Mouse (Mus musculus) embryonic facial prominence, embryonic 14.5 days (tissue): Measurements from ENCODE around the gene Mdc1. TPM values are rescaled to one million over a fixed set of nuclear protein-coding genes. Genes with fewer than 3 reads are reported as not detected.

Experiments used
- microRNA-seq: library from miRNA; unstranded; fragments of <30 nt; microRNA quantifications from one replicate; pipeline ENCODE4, GENCODE M21; 2016; ENCODE audit warnings: borderline number of aligned reads
- polyA plus RNA-seq: library from polyadenylated mRNA; unstranded; fragments of >200 nt; fragmentation: Nextera tagmentation; extraction: Ambion mirVana; gene quantifications from 2 replicates; pipeline ENCODE4 v1.2.1, GENCODE M21; 2014

Gene Mdc1
- polyA plus RNA-seq, 1 experiment from 2014 or later = 10.2 TPM

Small RNA genes within 50 kb of the gene (microRNA-seq; reads per million reads assigned to microRNA genes)
- 1.00 reads per million for gene Gm28033

Other genes with a start within 250 kb of the Mdc1 start
- gene Sfta2, start 240.0 kb upstream of the Mdc1 start, polyA plus RNA-seq = 0.28 TPM in 1 of 2 replicates, not detected in the other
- 0.04 TPM in 1 of 2 replicates, not detected in the other for gene Gm9573, start 214.9 kb upstream of the Mdc1 start, polyA plus RNA-seq
- 0.08 TPM in 2 replicates for gene Mucl3, start 197.8 kb upstream of the Mdc1 start, polyA plus RNA-seq
- gene Vars2, start 173.9 kb upstream of the Mdc1 start, polyA plus RNA-seq = 14.2 and 15.1 TPM in 2 replicates
- gene Gtf2h4, start 167.8 kb upstream of the Mdc1 start, polyA plus RNA-seq = 34.8 and 35.3 TPM in 2 replicates
- 50.6 and 54.1 TPM in 2 replicates for gene Ddr1, start 136.9 kb upstream of the Mdc1 start, polyA plus RNA-seq
- 10.1 and 10.3 TPM in 2 replicates for gene Ier3, start 19.8 kb upstream of the Mdc1 start, polyA plus RNA-seq
- 49.0 and 49.5 TPM in 2 replicates for gene Flot1, start 18.3 kb upstream of the Mdc1 start, polyA plus RNA-seq
- 736 and 832 TPM in 2 replicates for gene Tubb5, start 3.2 kb upstream of the Mdc1 start, polyA plus RNA-seq
- 47.7 and 55.4 TPM in 2 replicates for gene Nrm, start 19.8 kb downstream of the Mdc1 start, polyA plus RNA-seq
- gene Ppp1r18, start 24.1 kb downstream of the Mdc1 start, polyA plus RNA-seq = 25.6 and 27.8 TPM in 2 replicates
- gene Dhx16, start 38.3 kb downstream of the Mdc1 start, polyA plus RNA-seq = 40.2 and 43.4 TPM in 2 replicates
- gene 2310061I04Rik, start 55.9 kb downstream of the Mdc1 start, polyA plus RNA-seq = 20.5 and 21.5 TPM in 2 replicates
- gene Atat1, start 68.6 kb downstream of the Mdc1 start, polyA plus RNA-seq = 48.1 and 53.6 TPM in 2 replicates
- 73.3 and 76.0 TPM in 2 replicates for gene Mrps18b, start 74.9 kb downstream of the Mdc1 start, polyA plus RNA-seq
- gene Ppp1r10, start 74.9 kb downstream of the Mdc1 start, polyA plus RNA-seq = 29.1 and 32.5 TPM in 2 replicates
- 72.1 and 76.4 TPM in 2 replicates for gene Abcf1, start 128.2 kb downstream of the Mdc1 start, polyA plus RNA-seq
- gene Gnl1, start 138.3 kb downstream of the Mdc1 start, polyA plus RNA-seq = 39.9 and 46.3 TPM in 2 replicates
- gene Prr3, start 138.7 kb downstream of the Mdc1 start, polyA plus RNA-seq = 31.5 and 33.7 TPM in 2 replicates
- gene H2-T24, start 179.0 kb downstream of the Mdc1 start, polyA plus RNA-seq = 2.2 and 2.4 TPM in 2 replicates
- gene H2-T23, start 191.3 kb downstream of the Mdc1 start, polyA plus RNA-seq = 9.6 and 10.1 TPM in 2 replicates
- gene H2-T22, start 201.2 kb downstream of the Mdc1 start, polyA plus RNA-seq = 20.5 and 20.7 TPM in 2 replicates
- not detected in 2 replicates for gene Gm6034, start 201.4 kb downstream of the Mdc1 start, polyA plus RNA-seq
- gene Gm11127, start 216.9 kb downstream of the Mdc1 start, polyA plus RNA-seq = not detected in 2 replicates